Mouse (Mus musculus) spleen, embryonic (tissue): ENCODE measurements around the gene Ttll2.
"Not testable (repeated sequence)": the region's sequence is repeated elsewhere in the genome, so short reads cannot be mapped to it uniquely, and the experiment has no call there.

Experiments used
- CTCF ChIA-PET: fragments of 350-600 bp; sonication (Branson Sonifier 250); formaldehyde crosslinking; loops from one replicate; lab custom pipeline; 2022; lab: Charles Lee

Gene Ttll2

DNA sequence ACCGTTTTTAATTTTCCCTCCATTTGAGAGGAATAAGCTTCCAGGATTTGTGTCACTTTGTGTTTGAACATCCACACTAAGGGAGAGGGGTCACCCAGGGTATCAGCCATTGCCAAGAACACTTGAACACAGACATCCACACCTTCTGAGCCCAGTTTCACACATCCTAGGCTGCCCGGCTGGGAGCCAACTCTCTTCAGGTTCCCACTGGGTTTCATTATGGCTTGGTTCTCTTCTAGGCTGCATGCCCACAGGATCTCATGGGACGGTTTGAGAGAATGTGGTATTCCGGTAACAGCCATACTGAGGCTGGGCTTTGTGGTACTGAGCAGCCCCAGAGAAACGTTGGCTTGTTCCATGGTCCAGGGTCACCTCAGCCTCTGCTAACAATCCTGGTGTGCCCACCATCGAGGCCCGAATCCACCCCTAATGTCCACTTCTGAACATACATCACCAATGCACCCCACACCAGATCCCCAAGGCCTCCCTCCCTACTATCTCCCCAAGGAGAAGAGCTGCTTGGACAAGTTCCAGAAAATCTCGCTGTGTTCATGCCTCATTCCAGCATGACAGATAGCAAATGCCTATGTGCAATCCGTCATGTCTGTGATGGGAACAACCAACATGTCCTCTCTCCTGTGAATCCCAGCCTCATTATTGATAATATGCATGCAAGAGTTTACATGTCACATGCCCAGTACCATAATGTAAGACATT lies 8.4 kb upstream of the Ttll2 start:
- CTCF ChIA-PET: not testable (repeated sequence)

DNA sequence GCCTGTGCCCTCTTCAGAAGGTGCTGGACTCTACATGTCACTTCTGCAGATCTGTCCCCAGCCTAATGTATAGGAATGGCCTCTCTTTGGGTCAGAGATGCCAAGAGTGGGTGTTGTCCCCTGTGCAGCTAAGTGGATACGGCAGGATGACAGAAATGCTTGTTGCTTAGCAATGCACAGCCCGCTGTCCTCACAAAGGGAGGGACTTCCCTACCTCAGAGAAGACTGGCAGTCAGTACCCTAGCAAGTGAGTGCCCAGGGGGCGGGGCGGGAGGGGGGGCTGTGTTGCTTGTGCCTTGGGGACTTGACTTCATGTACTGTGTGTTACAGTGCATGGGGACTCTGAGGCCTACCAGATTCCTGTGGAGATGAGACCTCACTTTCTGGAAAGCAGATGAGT lies 7.3 kb upstream of the Ttll2 start:
- CTCF ChIA-PET: not testable (repeated sequence)

DNA sequence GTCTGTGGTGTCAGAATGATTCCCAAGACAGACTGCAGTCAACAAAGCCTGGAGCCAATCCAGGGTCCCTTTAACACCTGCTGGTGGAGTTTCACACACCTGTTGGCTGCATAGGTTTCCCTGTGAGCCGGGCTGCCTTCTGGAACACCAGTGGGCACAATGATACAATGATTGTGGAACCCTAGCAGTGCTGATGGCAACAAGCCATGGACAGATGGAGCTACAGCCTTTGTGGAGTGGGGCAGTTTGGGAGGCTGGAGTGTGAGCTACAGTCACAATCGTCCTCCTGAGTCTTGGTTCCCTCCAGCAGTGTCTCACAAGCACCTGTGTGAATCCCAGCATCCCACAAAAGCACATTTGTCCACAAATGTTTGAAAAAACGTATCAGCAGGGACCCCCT lies 3.7 kb downstream of the Ttll2 start:
- CTCF ChIA-PET: not testable (repeated sequence)

DNA sequence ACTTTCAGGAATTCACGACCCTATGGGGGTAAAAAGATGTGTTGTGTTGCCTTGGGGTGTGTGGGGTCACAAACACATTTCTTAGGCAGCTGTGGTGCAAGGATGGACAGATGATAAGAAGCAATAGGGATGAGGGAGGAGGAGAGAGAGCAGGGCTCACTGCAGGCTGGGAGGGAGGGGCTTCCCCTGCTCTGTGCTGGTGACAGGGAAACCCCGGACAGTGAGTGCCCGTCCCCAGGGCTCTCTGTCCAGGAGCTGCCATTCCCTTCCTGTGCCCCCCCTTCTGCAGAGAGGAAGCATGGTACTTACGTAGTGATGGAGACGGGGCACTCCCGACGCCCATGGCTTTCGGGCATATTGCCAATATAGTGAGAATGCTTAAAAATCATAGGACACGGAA lies 15.1 kb downstream of the Ttll2 start:
- CTCF ChIA-PET: not testable (repeated sequence)

DNA sequence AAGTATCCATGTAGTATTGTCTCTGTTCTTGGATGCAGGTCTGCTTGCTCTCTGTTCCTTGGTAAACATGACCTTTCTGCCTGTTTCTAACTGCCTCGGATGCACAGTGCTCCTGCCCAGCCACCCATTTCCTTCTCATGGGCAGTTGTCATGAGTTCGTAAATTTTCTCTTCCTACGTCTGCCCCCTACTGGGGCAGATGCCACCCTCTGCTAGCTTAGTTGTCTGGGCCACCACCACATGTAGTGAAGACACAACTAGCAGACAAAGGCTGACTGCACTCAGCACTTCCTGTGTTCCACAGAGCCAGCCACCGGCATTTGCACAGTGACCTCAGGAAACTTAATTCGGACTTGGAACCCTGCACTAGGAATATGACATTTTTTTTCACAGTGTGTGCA lies 19.8 kb downstream of the Ttll2 start:
- CTCF ChIA-PET: not testable (repeated sequence)

DNA sequence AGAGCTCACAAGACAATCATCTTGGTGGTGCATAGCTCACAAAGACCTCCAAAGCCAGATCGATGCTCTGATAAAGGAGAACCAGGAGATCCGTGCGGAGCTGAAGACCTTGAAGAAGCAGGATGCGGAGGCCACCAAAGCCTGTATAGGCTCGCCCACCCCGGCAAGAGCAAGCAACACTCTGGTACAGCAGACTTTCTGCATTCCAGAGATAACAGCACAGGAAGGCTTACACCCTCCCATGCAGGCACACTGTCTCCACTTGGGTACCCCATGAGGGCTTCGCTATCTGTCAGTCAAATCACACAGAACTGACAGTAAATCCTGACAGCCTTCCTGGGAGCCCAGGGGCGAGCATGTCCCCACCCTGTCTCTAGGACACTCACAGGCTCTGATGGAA lies 26.1 kb downstream of the Ttll2 start:
- CTCF ChIA-PET: not testable (repeated sequence)

DNA sequence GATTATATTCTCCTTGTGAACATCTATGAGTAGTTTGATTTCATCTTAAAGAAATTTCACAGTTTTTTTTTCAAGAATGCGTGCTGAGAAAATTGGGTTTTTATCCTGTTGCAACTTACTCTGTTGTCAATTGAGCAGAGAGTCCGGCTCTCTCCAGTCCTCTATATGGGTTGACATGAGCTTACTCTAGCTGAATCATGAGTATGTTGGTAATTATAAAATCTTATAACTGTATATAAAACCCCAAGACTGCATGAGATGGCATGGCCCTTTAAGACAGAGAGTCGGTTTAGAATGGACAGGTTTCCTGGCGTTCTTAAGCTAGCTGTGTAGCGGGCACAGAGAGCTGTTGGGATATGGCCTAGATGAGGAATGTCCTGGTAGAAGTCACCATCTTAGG lies 28.1 kb downstream of the Ttll2 start, which contains the start of gene Tcp10a:
TSS of gene Tcp10a (plus strand) at position 301 of the 400 bp plus-strand sequence.
- CTCF ChIA-PET: not testable (repeated sequence)

DNA sequence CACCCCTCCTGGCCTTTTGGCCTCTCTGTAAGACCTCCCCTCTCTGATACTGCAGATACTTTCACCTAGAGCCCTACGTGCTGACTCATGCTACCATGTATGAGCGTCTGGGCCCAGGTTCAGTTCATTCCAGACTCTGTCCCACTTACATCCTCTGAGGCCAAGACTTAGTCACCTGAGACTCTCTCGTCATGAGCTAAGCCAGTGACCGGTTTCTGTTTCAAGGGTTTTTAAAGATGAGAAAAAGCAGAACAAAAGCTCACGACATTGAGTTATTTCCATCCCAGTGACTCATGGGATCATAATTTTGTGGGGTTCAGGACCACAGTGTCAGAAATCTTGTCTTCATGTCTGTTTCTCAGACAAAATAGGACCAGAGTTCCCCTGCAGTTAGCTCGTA lies 32.7 kb downstream of the Ttll2 start:
- CTCF ChIA-PET: not testable (repeated sequence)

DNA sequence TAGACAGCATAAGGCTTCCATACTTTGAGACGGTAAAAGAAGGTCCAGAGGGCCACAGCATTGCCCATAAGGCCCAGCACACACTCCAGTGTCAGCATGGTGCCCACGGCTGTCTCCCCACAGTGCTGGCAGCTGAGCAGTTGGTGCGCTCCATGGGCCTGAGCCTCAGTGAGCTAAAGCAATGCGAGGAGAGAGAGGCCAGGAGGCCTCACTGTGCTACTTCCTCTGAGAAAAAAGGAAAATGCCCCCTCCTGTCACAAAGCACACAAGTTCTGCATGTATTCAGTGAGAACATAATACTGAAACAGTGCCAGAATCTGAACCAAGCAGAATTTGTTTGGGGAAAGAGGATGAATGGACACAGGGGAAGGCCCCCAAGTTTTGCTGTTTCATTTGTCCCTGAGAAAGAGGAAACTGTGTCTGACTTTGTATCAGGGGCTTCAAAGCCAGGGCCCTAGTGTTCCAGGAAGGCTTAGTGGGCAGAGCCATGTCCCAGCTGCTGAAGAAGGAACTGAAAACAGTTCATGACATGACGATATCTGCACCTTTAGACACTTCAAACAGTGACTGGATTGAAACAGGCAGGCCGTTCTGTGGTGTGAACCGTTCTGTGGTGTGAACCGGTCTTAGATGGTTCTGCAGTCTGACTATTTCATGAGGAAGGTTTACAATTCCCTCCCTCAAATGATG lies 36.7 kb downstream of the Ttll2 start:
- CTCF ChIA-PET: not testable (repeated sequence)

DNA sequence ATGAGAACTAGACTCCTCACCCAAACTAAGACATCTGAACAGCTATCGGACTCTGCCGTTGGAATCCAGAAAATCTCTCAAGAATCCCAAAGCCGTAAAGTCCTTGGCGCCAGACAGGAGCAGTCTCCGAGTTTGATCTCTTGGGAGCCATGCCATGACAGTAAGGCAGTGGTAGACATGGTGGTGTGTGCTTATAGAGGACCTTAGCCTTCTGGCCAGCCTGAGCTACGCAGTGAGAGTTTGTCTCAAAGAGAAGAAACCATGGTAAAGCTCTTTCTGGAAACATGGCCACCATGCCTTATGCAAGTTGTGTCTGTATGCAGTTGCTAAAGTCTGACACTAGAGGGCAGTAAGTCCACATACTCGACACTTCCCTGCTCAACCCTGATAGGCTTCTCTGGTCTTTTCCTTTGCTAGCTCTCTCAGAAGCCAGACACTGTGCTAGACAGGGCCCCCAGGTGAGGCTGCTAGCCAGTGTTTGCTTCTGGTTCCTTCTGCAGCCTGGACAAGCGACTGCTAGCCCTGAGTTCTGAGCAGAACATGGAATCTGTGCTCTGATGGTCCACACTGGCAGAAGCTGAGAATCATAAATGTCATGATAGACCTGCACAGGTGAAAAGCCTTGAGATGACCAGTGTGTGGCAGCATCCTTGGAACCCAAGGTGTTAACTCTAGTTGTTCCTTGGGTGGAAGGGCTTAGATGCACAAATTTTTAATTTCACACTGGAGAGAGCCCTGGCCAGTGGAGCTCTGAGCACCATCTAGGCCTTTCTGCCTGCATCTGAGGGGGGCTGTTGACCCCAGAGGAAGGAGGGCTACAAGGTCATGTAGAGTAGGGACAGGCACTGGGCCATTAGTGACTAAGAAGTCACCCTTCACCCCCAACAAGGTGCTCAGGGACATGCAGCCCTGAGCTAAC lies 46.0 kb downstream of the Ttll2 start:
- CTCF ChIA-PET: not testable (repeated sequence)
